Mouse (Mus musculus) left cerebral cortex, postnatal 4 days (tissue): ENCODE results near the gene Ccdc40. TPM values are rescaled to one million over a fixed set of nuclear protein-coding genes. Genes with fewer than 3 reads are reported as not detected.

Experiments
- total RNA-seq, 2 experiments: library from RNA; stranded (reverse); gene quantifications; 2 replicates each; pipeline ENCODE4 v1.2.3; 2021

Ccdc40 gene
- total RNA-seq, 2 experiments from 2014 or later = 7.3 to 8.5 TPM

Other genes starting within 250 kb of the Ccdc40 start
- gene Enpp7, start 240.4 kb upstream of the Ccdc40 start, total RNA-seq = not detected
- 1 to 10 TPM; 6.8 to 7.4 TPM for gene Cbx2, start 205.6 kb upstream of the Ccdc40 start, total RNA-seq
- gene Cbx8, start 187.6 kb upstream of the Ccdc40 start, total RNA-seq = 10 to 100 TPM; 13.0 to 15.6 TPM
- 10 to 100 TPM; 40.8 to 45.2 TPM for gene Cbx4, start 142.4 kb upstream of the Ccdc40 start, total RNA-seq
- gene Tbc1d16, start 73 bp upstream of the Ccdc40 start, total RNA-seq = 100 to 1,000 TPM; 217 to 222 TPM
- gene Gaa, start 39.3 kb downstream of the Ccdc40 start, total RNA-seq = 100 to 1,000 TPM in 1 of 2 experiments, 10 to 100 TPM in 1; 86.9 to 104 TPM
- gene Eif4a3, start 71.5 kb downstream of the Ccdc40 start, total RNA-seq = 100 to 1,000 TPM; 115 to 127 TPM
- under 1 TPM; 0.38 to 0.54 TPM for gene Card14, start 79.2 kb downstream of the Ccdc40 start, total RNA-seq
- 1 to 10 TPM; 4.2 to 5.1 TPM for gene Sgsh, start 127.0 kb downstream of the Ccdc40 start, total RNA-seq
- gene Slc26a11, start 127.0 kb downstream of the Ccdc40 start, total RNA-seq = 1 to 10 TPM; 4.1 to 5.3 TPM
- gene Rnf213, start 164.5 kb downstream of the Ccdc40 start, total RNA-seq = 1 to 10 TPM; 2.9 TPM